Mouse (Mus musculus): ENCODE data around the gene Clcnkb. TPM values are rescaled to one million over a fixed set of nuclear protein-coding genes. Genes with fewer than 3 reads are reported as not detected.

Clcnkb gene
- total and polyA plus RNA-seq, 2 experiments from 2014 or later: 0.65 to 0.87 TPM

DNA sequence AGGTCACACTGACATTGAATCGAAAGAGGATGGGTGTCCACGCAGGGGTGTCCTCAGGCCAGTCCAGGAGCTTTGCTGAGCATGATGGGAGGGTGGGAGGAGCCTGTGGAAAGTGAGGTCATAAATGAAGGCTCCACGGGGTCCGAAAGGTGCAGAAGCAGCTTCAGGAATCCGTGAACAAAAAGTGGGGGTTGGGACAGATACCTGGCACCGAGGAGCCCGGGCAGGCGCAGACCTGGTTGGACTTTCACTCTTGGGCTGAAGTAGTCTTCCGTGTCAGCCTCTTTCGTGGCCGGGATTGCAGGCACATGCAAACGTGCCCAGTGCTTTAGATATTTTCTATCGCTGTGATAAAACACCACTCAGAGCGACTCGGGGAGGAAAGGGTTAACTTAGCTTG is 15.6 kb downstream of the Clcnkb start:
- H3K9ac ChIP-seq (replicated peaks; ENCODE audit: low read depth, low read length): no peak overlapping the region
- 81% methylated on average over 15 of the region's 15 CpGs for WGBS
- H3K27me3 ChIP-seq (ENCODE audit: control insufficient read depth, insufficient read depth, low read length): no peaks in the 10 kb centered on the region; the same call in 1 of the 2 replicates
- H3K4me3 ChIP-seq (ENCODE audit: low read depth, low read length): no peak overlapping the region
- no peaks in the 10 kb centered on the region for H3K4me1 ChIP-seq (ENCODE audit: control insufficient read depth, insufficient read depth)
- no peak overlapping the region for H3K27ac ChIP-seq (ENCODE audit: low read depth)
- DNase-seq (ENCODE audit: low spot score) (no peak), ATAC-seq (ENCODE audit: insufficient read depth, low read depth) (no peak)
- no peak for TF ChIP-seq EP300 (IDR thresholded peaks at IDR 0.05; ENCODE audit: low read depth)
- no peak for TF ChIP-seq CTCF (IDR thresholded peaks at IDR 0.05; ENCODE audit: low read depth)
- no peaks in the 10 kb centered on the region for H3K9me3 ChIP-seq (replicated peaks; ENCODE audit: control insufficient read depth, low read length)
- no peak overlapping the region for H3K4me2 ChIP-seq (ENCODE audit: low read depth, low read length)
- H3K36me3 ChIP-seq (replicated peaks; ENCODE audit: control insufficient read depth, insufficient read depth, low read length): no peaks in the 10 kb centered on the region

DNA sequence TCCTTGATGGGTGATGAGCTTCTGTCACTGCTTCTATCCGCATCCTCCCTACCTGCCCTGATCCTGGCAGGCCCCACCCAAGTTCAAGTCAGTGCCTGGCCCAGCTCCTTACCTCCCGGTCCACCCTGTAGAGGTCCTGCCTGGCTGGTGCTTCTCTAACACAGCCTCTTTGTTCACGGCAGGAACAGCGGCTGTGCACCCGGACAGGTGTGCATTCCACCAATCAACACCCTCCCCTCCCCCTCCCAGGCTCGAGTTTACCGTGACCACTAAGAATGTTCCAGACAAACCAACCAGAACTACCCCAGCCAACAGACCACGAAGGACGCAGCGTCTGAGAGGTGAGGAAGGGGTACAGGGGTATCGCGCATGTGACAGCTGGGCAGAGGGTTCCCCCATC is 17.3 kb downstream of the Clcnkb start, which contains the start of gene Clcnka:
Clcnka (minus strand) TSS at position 180 of the 400 bp plus-strand sequence.
- Histone ChIP-seq H3K27ac (ENCODE audit: low read depth) (no peak within 1 kb of the TSS), H3K9ac (replicated peaks; ENCODE audit: low read depth, low read length) (no peak within 1 kb of the TSS), H3K4me1 (ENCODE audit: control insufficient read depth, insufficient read depth) (no peaks in the 10 kb centered on the region; the same call in 1 of the 2 replicates), H3K27me3 (ENCODE audit: control insufficient read depth, insufficient read depth, low read length) (no peaks in the 10 kb centered on the region; the same call in 1 of the 2 replicates), H3K36me3 (replicated peaks; ENCODE audit: control insufficient read depth, insufficient read depth, low read length) (no peaks in the 10 kb centered on the region), H3K4me3 (ENCODE audit: low read depth, low read length) (no peak within 1 kb of the TSS), H3K9me3 (replicated peaks; ENCODE audit: control insufficient read depth, low read length) (no peaks in the 10 kb centered on the region), H3K4me2 (ENCODE audit: low read depth, low read length) (no peak within 1 kb of the TSS)
- WGBS: 47% methylated on average over 12 of the region's 12 CpGs
- no peak for TF ChIP-seq CTCF (IDR thresholded peaks at IDR 0.05; ENCODE audit: low read depth)
- no peak for TF ChIP-seq EP300 (IDR thresholded peaks at IDR 0.05; ENCODE audit: low read depth)
- ATAC-seq (ENCODE audit: insufficient read depth, low read depth): no peak
- DNase-seq (ENCODE audit: low spot score): no peak

DNA sequence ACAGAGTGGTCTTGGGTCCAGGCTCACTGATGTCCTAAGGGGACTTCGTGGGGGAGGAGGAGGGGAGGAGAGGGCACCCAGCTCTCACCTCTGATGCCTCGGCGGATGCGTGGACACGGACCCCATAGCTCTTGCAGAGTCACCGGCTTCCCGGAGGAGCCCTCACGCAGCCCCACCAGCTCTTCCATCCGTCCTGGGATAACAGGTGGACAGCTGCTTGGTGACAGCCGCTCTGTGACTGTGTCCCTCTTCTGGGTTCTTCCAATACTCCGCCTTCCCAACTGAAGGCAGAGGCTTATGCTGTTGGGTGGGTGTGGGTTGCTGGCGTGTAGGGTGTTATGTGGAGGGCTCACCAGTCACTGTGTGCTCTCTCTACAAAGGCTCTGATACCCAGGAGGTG is 18.0 kb downstream of the Clcnkb start:
- no peaks in the 10 kb centered on the region for H3K9me3 ChIP-seq (replicated peaks; ENCODE audit: control insufficient read depth, low read length)
- no peak for DNase-seq (ENCODE audit: low spot score)
- no peak for ATAC-seq (ENCODE audit: insufficient read depth, low read depth)
- H3K36me3 ChIP-seq (replicated peaks; ENCODE audit: control insufficient read depth, insufficient read depth, low read length): no peaks in the 10 kb centered on the region
- 75% methylated on average over 12 of the region's 12 CpGs for WGBS
- no peak overlapping the region for H3K9ac ChIP-seq (replicated peaks; ENCODE audit: low read depth, low read length)
- no peaks in the 10 kb centered on the region; the same call in 1 of the 2 replicates for H3K27me3 ChIP-seq (ENCODE audit: control insufficient read depth, insufficient read depth, low read length)
- H3K4me1 ChIP-seq (ENCODE audit: control insufficient read depth, insufficient read depth): no peaks in the 10 kb centered on the region; the same call in 1 of the 2 replicates
- H3K27ac ChIP-seq (ENCODE audit: low read depth): no peak overlapping the region
- no peak overlapping the region for H3K4me3 ChIP-seq (ENCODE audit: low read depth, low read length)
- H3K4me2 ChIP-seq (ENCODE audit: low read depth, low read length): no peak overlapping the region
- TF ChIP-seq EP300 (IDR thresholded peaks at IDR 0.05; ENCODE audit: low read depth) (no peak), CTCF (IDR thresholded peaks at IDR 0.05; ENCODE audit: low read depth) (no peak)

DNA sequence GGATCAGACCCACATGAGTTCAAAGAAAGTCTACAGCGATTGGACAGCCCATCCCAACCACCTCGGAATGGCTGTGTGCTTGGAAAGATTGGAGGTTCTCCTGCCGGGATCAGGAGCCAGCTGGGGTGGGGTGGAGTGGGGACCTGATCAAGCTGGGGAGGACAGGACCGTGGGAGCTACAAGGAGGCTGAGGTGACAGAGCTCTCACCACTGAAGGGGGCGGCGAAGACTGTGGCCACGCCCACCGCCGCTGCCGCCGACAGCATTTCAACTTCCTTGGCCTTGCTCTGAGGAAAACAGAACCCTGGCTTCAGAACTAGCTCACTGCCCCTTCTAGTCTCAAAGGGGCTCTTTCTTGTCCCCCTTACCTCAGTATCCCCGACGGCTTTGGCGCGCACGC is 21.1 kb downstream of the Clcnkb start:
- H3K36me3 ChIP-seq (replicated peaks; ENCODE audit: control insufficient read depth, insufficient read depth, low read length): no peaks in the 10 kb centered on the region
- no peak for TF ChIP-seq CTCF (IDR thresholded peaks at IDR 0.05; ENCODE audit: low read depth)
- no peak for TF ChIP-seq EP300 (IDR thresholded peaks at IDR 0.05; ENCODE audit: low read depth)
- H3K27ac ChIP-seq (ENCODE audit: low read depth): no peak overlapping the region
- H3K4me3 ChIP-seq (ENCODE audit: low read depth, low read length): no peak overlapping the region
- no peaks in the 10 kb centered on the region; the same call in 1 of the 2 replicates for H3K4me1 ChIP-seq (ENCODE audit: control insufficient read depth, insufficient read depth)
- peak overlapping the region; percentile 24; the same call in 1 of the 2 replicates for H3K4me2 ChIP-seq (ENCODE audit: low read depth, low read length)
- no peak overlapping the region for H3K9ac ChIP-seq (replicated peaks; ENCODE audit: low read depth, low read length)
- DNase-seq (ENCODE audit: low spot score) (no peak), ATAC-seq (ENCODE audit: insufficient read depth, low read depth) (no peak)
- no peaks in the 10 kb centered on the region for H3K9me3 ChIP-seq (replicated peaks; ENCODE audit: control insufficient read depth, low read length)
- H3K27me3 ChIP-seq (ENCODE audit: control insufficient read depth, insufficient read depth, low read length): peaks cover 4% of the 10 kb centered on the region; the same call in 1 of the 2 replicates
- WGBS: 20% methylated on average over 16 of the region's 16 CpGs

DNA sequence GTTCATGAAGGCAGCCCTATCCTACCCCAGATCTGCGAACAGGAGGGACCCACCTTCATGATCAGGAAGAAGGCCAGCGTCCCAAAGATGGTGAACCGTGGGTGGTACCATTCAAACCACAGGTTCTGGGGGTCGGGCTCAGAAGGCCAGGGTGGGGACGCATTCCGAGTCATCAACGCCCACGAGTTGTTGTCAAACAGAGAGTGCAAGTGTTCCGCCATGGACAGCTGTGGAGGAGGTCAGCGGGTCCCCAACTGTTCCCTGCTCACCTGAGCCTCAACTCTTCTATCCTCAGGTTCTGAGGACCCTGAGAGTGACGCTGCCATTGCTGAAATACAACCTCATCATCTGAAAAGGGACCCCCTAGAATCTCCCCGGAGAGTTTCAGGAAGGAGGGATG is 24.5 kb downstream of the Clcnkb start:
- 76% methylated on average over 12 of the region's 12 CpGs for WGBS

More for the DNA sequence above, 24.5 kb downstream of the Clcnkb start:
- Histone ChIP-seq H3K4me3 (ENCODE audit: low read depth, low read length) (no peak overlapping the region), H3K9ac (replicated peaks; ENCODE audit: low read depth, low read length) (no peak overlapping the region), H3K36me3 (replicated peaks; ENCODE audit: control insufficient read depth, insufficient read depth, low read length) (no peaks in the 10 kb centered on the region), H3K4me2 (ENCODE audit: low read depth, low read length) (no peak overlapping the region), H3K27ac (ENCODE audit: low read depth) (no peak overlapping the region), H3K4me1 (ENCODE audit: control insufficient read depth, insufficient read depth) (no peaks in the 10 kb centered on the region; the same call in 1 of the 2 replicates), H3K9me3 (replicated peaks; ENCODE audit: control insufficient read depth, low read length) (no peaks in the 10 kb centered on the region), H3K27me3 (ENCODE audit: control insufficient read depth, insufficient read depth, low read length) (0 out of 2 replicates have a peak, but pooled peaks cover 4% of the 10 kb centered on the region)
- DNase-seq (ENCODE audit: low spot score) (no peak), ATAC-seq (ENCODE audit: insufficient read depth, low read depth) (no peak)
- TF ChIP-seq EP300 (IDR thresholded peaks at IDR 0.05; ENCODE audit: low read depth): no peak
- TF ChIP-seq CTCF (IDR thresholded peaks at IDR 0.05; ENCODE audit: low read depth): no peak

Data from heart, postnatal 0 days (tissue).